Mouse (Mus musculus) neural tube, embryonic 12.5 days (tissue): Measurements from ENCODE around the gene Ppfia4. TPM values are rescaled to one million over a fixed set of nuclear protein-coding genes. Genes with fewer than 3 reads are reported as not detected.

ENCODE experiments used
- ATAC-seq: fragments of 200-750 bp; cut with Nextera tagmentation; 2 replicates; pipeline ENCODE4 v1.8.0; 2017; ENCODE audit warnings: low read depth, mild to moderate bottlenecking, moderate TSS enrichment, moderate library complexity; ENCODE audit not compliant: low FRiP score
- H3K27ac ChIP-seq: fragments of 300-500 bp; sonication (generic); 2 replicates; pipeline ENCODE4 v1.5.1; 2016
- H3K27me3 ChIP-seq: fragments of 300-500 bp; sonication (generic); replicated peaks from 2 replicates; pipeline ENCODE4 v1.6.1; 2016; ENCODE audit warnings: mild to moderate bottlenecking
- H3K36me3 ChIP-seq: fragments of 300-500 bp; sonication (generic); 2 replicates; pipeline ENCODE4 v1.6.1; 2016; ENCODE audit warnings: mild to moderate bottlenecking
- H3K4me1 ChIP-seq: fragments of 300-500 bp; sonication (generic); 2 replicates; pipeline ENCODE4 v1.6.1; 2016
- H3K4me2 ChIP-seq: fragments of 300-500 bp; sonication (generic); replicated peaks from 2 replicates; pipeline ENCODE4 v1.6.1; 2016; ENCODE audit warnings: mild to moderate bottlenecking
- H3K4me3 ChIP-seq: fragments of 300-500 bp; sonication (generic); 2 replicates; pipeline ENCODE4 v1.5.1; 2016
- H3K9ac ChIP-seq: fragments of 300-500 bp; sonication (generic); 2 replicates; pipeline ENCODE4 v1.6.1; 2016; ENCODE audit warnings: mild to moderate bottlenecking
- H3K9me3 ChIP-seq: fragments of 300-500 bp; sonication (generic); 2 replicates; pipeline ENCODE4 v1.6.1; 2016; ENCODE audit warnings: mild to moderate bottlenecking
- WGBS: fragments of 180-500 bp; shearing (Covaris S2); methylation state at CpG from one replicate; pipeline ENCODE4 v1.1.7; 2016; 5-methylcytosine and 5-hydroxymethylcytosine counted together
- polyA plus RNA-seq: library from polyadenylated mRNA; unstranded; fragments of >200 nt; fragmentation: Nextera tagmentation; extraction: Ambion mirVana; gene quantifications from 2 replicates; pipeline ENCODE4 v1.2.1, GENCODE M21; 2016

Ppfia4 gene
- polyA plus RNA-seq, 1 experiment from 2014 or later, result 8.6 TPM

GRCm38 (mm10) chr1:134335924-134336810 lies 3.4 kb upstream of the Ppfia4 start:
- H3K9ac ChIP-seq, result no peak overlapping the region
- H3K27me3 ChIP-seq, result no peaks in the 10 kb centered on the region
- H3K36me3 ChIP-seq, result no peaks in the 10 kb centered on the region
- H3K27ac ChIP-seq, result no peak overlapping the region
- WGBS, result 85% methylated on average over 12 of the region's 12 CpGs
- H3K4me3 ChIP-seq, result no peak overlapping the region
- H3K4me2 ChIP-seq, result no peak overlapping the region
- peaks cover 4% of the 10 kb centered on the region; the same call in 1 of the 2 replicates for H3K4me1 ChIP-seq
- ATAC-seq, result no peak
- no peaks in the 10 kb centered on the region for H3K9me3 ChIP-seq

- no peaks in the 10 kb centered on the region for H3K36me3 ChIP-seq
- no peak overlapping the region for H3K4me2 ChIP-seq
- H3K4me3 ChIP-seq, result no peak overlapping the region
- H3K27me3 ChIP-seq, result no peaks in the 10 kb centered on the region
- no peak for ATAC-seq
- H3K27ac ChIP-seq, result no peak overlapping the region
- H3K9ac ChIP-seq, result no peak overlapping the region
- H3K9me3 ChIP-seq, result no peaks in the 10 kb centered on the region
- peaks cover 4% of the 10 kb centered on the region; the same call in 1 of the 2 replicates for H3K4me1 ChIP-seq
- 79% methylated on average over 13 of the region's 13 CpGs for WGBS
These were observed 2.6 kb upstream of the Ppfia4 start for GRCm38 (mm10) chr1:134335211-134335923.

GRCm38 (mm10) chr1:134334111-134334827 lies 1.5 kb upstream of the Ppfia4 start:
- no peak overlapping the region for H3K27ac ChIP-seq
- H3K4me3 ChIP-seq, result no peak overlapping the region
- no peak overlapping the region for H3K4me2 ChIP-seq
- peaks cover 4% of the 10 kb centered on the region; the same call in 1 of the 2 replicates for H3K4me1 ChIP-seq
- no peak overlapping the region for H3K9ac ChIP-seq
- H3K9me3 ChIP-seq, result no peaks in the 10 kb centered on the region
- ATAC-seq, result no peak
- no peaks in the 10 kb centered on the region for H3K36me3 ChIP-seq
- 81% methylated on average over 7 of the region's 7 CpGs for WGBS
- no peaks in the 10 kb centered on the region for H3K27me3 ChIP-seq

GRCm38 (mm10) chr1:134333371-134334110 lies 813 bp upstream of the Ppfia4 start:
- Histone ChIP-seq H3K9me3 (no peaks in the 10 kb centered on the region), H3K4me3 (no peak overlapping the region), H3K36me3 (no peaks in the 10 kb centered on the region), H3K4me1 (peaks cover 4% of the 10 kb centered on the region; the same call in 1 of the 2 replicates), H3K27ac (no peak overlapping the region), H3K4me2 (no peak overlapping the region), H3K27me3 (no peaks in the 10 kb centered on the region), H3K9ac (no peak overlapping the region)
- ATAC-seq, result no peak
- whole genome bisulfite sequencing, result 84% methylated on average over 9 of the region's 10 CpGs

GRCm38 (mm10) chr1:134331879-134332635 lies 671 bp downstream of the Ppfia4 start:
- H3K4me2 ChIP-seq, result no peak overlapping the region
- no peak overlapping the region for H3K4me3 ChIP-seq
- H3K9ac ChIP-seq, result no peak overlapping the region
- WGBS, result 63% methylated on average over 20 of the region's 20 CpGs
- H3K9me3 ChIP-seq, result no peaks in the 10 kb centered on the region
- no peak overlapping the region for H3K27ac ChIP-seq
- ATAC-seq, result 0 out of 2 replicates have a peak, but pooled peaks have one; percentile 29
- H3K4me1 ChIP-seq, result peaks cover 4% of the 10 kb centered on the region; the same call in 1 of the 2 replicates
- no peaks in the 10 kb centered on the region for H3K27me3 ChIP-seq
- H3K36me3 ChIP-seq, result no peaks in the 10 kb centered on the region; the same call in 1 of the 2 replicates

GRCm38 (mm10) chr1:134326841-134327346 lies 5.8 kb downstream of the Ppfia4 start:
- WGBS, result 93% methylated on average over 12 of the region's 12 CpGs

GRCm38 (mm10) chr1:134322591-134322990 lies 10.1 kb downstream of the Ppfia4 start:
- peaks cover 15% of the 10 kb centered on the region for H3K4me1 ChIP-seq
- no peak overlapping the region for H3K4me3 ChIP-seq
- no peaks in the 10 kb centered on the region for H3K27me3 ChIP-seq
- H3K36me3 ChIP-seq, result peaks cover 4% of the 10 kb centered on the region
- no peak overlapping the region for H3K27ac ChIP-seq
- WGBS, result 90% methylated on average over 6 of the region's 6 CpGs
- no peaks in the 10 kb centered on the region for H3K9me3 ChIP-seq
- no peak for ATAC-seq
- H3K4me2 ChIP-seq, result no peak overlapping the region
- H3K9ac ChIP-seq, result no peak overlapping the region

More at GRCm38 (mm10) chr1:134326841-134327346, 5.8 kb downstream of the Ppfia4 start:
- no peak overlapping the region for H3K4me3 ChIP-seq
- no peak overlapping the region for H3K9ac ChIP-seq
- ATAC-seq, result no peak
- no peak overlapping the region for H3K27ac ChIP-seq
- peaks cover 4% of the 10 kb centered on the region for H3K36me3 ChIP-seq
- H3K9me3 ChIP-seq, result no peaks in the 10 kb centered on the region
- no peaks in the 10 kb centered on the region for H3K4me1 ChIP-seq
- no peaks in the 10 kb centered on the region for H3K27me3 ChIP-seq
- H3K4me2 ChIP-seq, result no peak overlapping the region

GRCm38 (mm10) chr1:134320691-134321301 lies 11.9 kb downstream of the Ppfia4 start:
- ATAC-seq, result peak; percentile 74
- H3K27ac ChIP-seq, result no peak overlapping the region
- no peak overlapping the region for H3K9ac ChIP-seq
- 0 out of 2 replicates have a peak overlapping the region, but pooled peaks have one; percentile 9 for H3K4me2 ChIP-seq
- H3K4me1 ChIP-seq, result peaks cover 15% of the 10 kb centered on the region
- no peak overlapping the region for H3K4me3 ChIP-seq
- 52% methylated on average over 14 of the region's 14 CpGs for WGBS
- no peaks in the 10 kb centered on the region for H3K36me3 ChIP-seq
- H3K9me3 ChIP-seq, result no peaks in the 10 kb centered on the region
- no peaks in the 10 kb centered on the region for H3K27me3 ChIP-seq

GRCm38 (mm10) chr1:134318261-134318660 lies 14.5 kb downstream of the Ppfia4 start:
- 83% methylated on average over 5 of the region's 5 CpGs for WGBS
- H3K9ac ChIP-seq, result no peak overlapping the region
- ATAC-seq, result no peak
- no peak overlapping the region for H3K4me2 ChIP-seq
- H3K36me3 ChIP-seq, result no peaks in the 10 kb centered on the region
- H3K27me3 ChIP-seq, result no peaks in the 10 kb centered on the region
- H3K4me1 ChIP-seq, result peaks cover 15% of the 10 kb centered on the region
- no peak overlapping the region for H3K27ac ChIP-seq
- H3K9me3 ChIP-seq, result no peaks in the 10 kb centered on the region
- no peak overlapping the region for H3K4me3 ChIP-seq

- Histone ChIP-seq H3K27me3 (no peaks in the 10 kb centered on the region), H3K27ac (no peak overlapping the region), H3K4me2 (no peak overlapping the region), H3K36me3 (no peaks in the 10 kb centered on the region), H3K4me1 (peaks cover 13% of the 10 kb centered on the region), H3K9me3 (no peaks in the 10 kb centered on the region), H3K4me3 (no peak overlapping the region), H3K9ac (no peak overlapping the region)
- 86% methylated on average over 9 of the region's 9 CpGs for WGBS
- no peak for ATAC-seq
These were observed 16.4 kb downstream of the Ppfia4 start for GRCm38 (mm10) chr1:134316361-134316760.
